Mouse (Mus musculus) bone marrow, adult 2 months (tissue): ENCODE measurements around the gene Naa35. TPM values are rescaled to one million over a fixed set of nuclear protein-coding genes. Genes with fewer than 3 reads are reported as not detected.
A peak's percentile ranks its signal among the peaks of the same experiment; 100 is the strongest.

Experiments used
- H3K27ac ChIP-seq: fragments of 200-500 bp; 2 replicates; pipeline ENCODE4 v1.5.1; 2012; ENCODE audit warnings: low read depth, mild to moderate bottlenecking, control low read depth, inconsistent platforms, low read length; ENCODE audit not compliant: control insufficient read depth, poor library complexity, insufficient read depth
- H3K4me1 ChIP-seq: fragments of 200-500 bp; 2 replicates; pipeline ENCODE4 v1.6.1; 2011; ENCODE audit warnings: low read length; ENCODE audit not compliant: control insufficient read depth, insufficient read depth
- H3K4me3 ChIP-seq: fragments of 200-500 bp; replicated peaks from 2 replicates; pipeline ENCODE3; 2011; ENCODE audit warnings: mild to moderate bottlenecking, low read depth, low read length, control low read depth; ENCODE audit not compliant: control insufficient read depth
- CTCF ChIP-seq: fragments of 200-500 bp; IDR thresholded peaks from 2 replicates; pipeline ENCODE4 v1.5.1; 2011; ENCODE audit warnings: low read length, control low read depth; ENCODE audit not compliant: control insufficient read depth, insufficient read depth
- POLR2A ChIP-seq: fragments of 200-500 bp; IDR thresholded peaks from 2 replicates; pipeline ENCODE4 v1.6.1; 2011; ENCODE audit warnings: low read depth, mild to moderate bottlenecking, control low read depth, low read length, borderline replicate concordance; ENCODE audit not compliant: control insufficient read depth
- WGBS: fragments of 180-500 bp; shearing (Covaris S2); methylation state at CpG from one replicate; pipeline ENCODE4 v1.1.7; 2018; 5-methylcytosine and 5-hydroxymethylcytosine counted together
- polyA plus RNA-seq: library from polyadenylated mRNA; stranded (reverse); fragments of >200 nt; gene quantifications from 2 replicates; pipeline ENCODE4 v1.2.4, GENCODE M21; 2011; ENCODE audit warnings: low replicate concordance; ENCODE audit not compliant: missing spikeins, insufficient read depth, insufficient read length

Naa35 gene
- polyA plus RNA-seq, 1 experiment, result 94.8 TPM

GRCm38 (mm10) chr13:59673597-59673996, 88.5 kb downstream of the Naa35 start:
- H3K27ac ChIP-seq, result no peak overlapping the region; the same call in 1 of the 2 replicates
- WGBS, result 93% methylated on average over 7 of the region's 7 CpGs
- H3K4me3 ChIP-seq, result peak overlapping the region; percentile 9
- peaks cover 6% of the 10 kb centered on the region; the same call in 1 of the 2 replicates for H3K4me1 ChIP-seq
- TF ChIP-seq POLR2A, result no peak
- TF ChIP-seq CTCF, result no peak

GRCm38 (mm10) chr13:59674215-59674614, 89.2 kb downstream of the Naa35 start:
- peaks cover 6% of the 10 kb centered on the region; the same call in 1 of the 2 replicates for H3K4me1 ChIP-seq
- peak overlapping the region; percentile 87 for H3K4me3 ChIP-seq
- no peak overlapping the region; the same call in 1 of the 2 replicates for H3K27ac ChIP-seq
- WGBS, result 54% methylated on average over 3 of the region's 3 CpGs
- TF ChIP-seq POLR2A (no peak), CTCF (no peak)

GRCm38 (mm10) chr13:59674761-59675150, 89.7 kb downstream of the Naa35 start:
- Histone ChIP-seq H3K4me3 (peak overlapping the region; percentile 87), H3K27ac (peak overlapping the region; percentile 54), H3K4me1 (peaks cover 6% of the 10 kb centered on the region; the same call in 1 of the 2 replicates)
- TF ChIP-seq POLR2A (no peak), CTCF (no peak)
- 3% methylated on average over 13 of the region's 13 CpGs for WGBS

- under 1% methylated on average over 59 of the region's 61 CpGs for WGBS
These were observed 90.3 kb downstream of the Naa35 start, which contains the start of gene Golm1 for GRCm38 (mm10) chr13:59675151-59676011. Gene Golm1, minus strand, starts transcription at chr13:59675811.

GRCm38 (mm10) chr13:59676316-59677229, 91.5 kb downstream of the Naa35 start:
- H3K4me1 ChIP-seq, result peaks cover 6% of the 10 kb centered on the region; the same call in 1 of the 2 replicates
- WGBS, result 40% methylated on average over 12 of the region's 12 CpGs

More at GRCm38 (mm10) chr13:59675151-59676011, 90.3 kb downstream of the Naa35 start, which contains the start of gene Golm1:
- Histone ChIP-seq H3K4me3 (peak within 1 kb of the TSS; percentile 87), H3K27ac (peak within 1 kb of the TSS; percentile 77), H3K4me1 (peaks cover 6% of the 10 kb centered on the region; the same call in 1 of the 2 replicates)
- TF ChIP-seq POLR2A (peak; percentile 70; the same call in 1 of the 2 replicates), CTCF (no peak)

GRCm38 (mm10) chr13:59679306-59679705, 94.2 kb downstream of the Naa35 start:
- WGBS, result 67% methylated on average over 4 of the region's 4 CpGs
- peaks cover 3% of the 10 kb centered on the region; the same call in 1 of the 2 replicates for H3K4me1 ChIP-seq
- H3K4me3 ChIP-seq, result no peak overlapping the region
- TF ChIP-seq CTCF, result no peak
- no peak for TF ChIP-seq POLR2A
- H3K27ac ChIP-seq, result no peak overlapping the region

More at GRCm38 (mm10) chr13:59676316-59677229, 91.5 kb downstream of the Naa35 start:
- Histone ChIP-seq H3K27ac (no peak overlapping the region), H3K4me3 (no peak overlapping the region)
- TF ChIP-seq CTCF (no peak), POLR2A (no peak)

- WGBS, result 37% methylated on average over 4 of the region's 4 CpGs
- Histone ChIP-seq H3K4me1 (peaks cover 1% of the 10 kb centered on the region; the same call in 1 of the 2 replicates), H3K4me3 (no peak overlapping the region), H3K27ac (no peak overlapping the region)
- TF ChIP-seq CTCF (no peak), POLR2A (no peak)
These were observed 94.8 kb downstream of the Naa35 start for GRCm38 (mm10) chr13:59679908-59680307.

GRCm38 (mm10) chr13:59682629-59683028, 97.6 kb downstream of the Naa35 start:
- Histone ChIP-seq H3K4me3 (no peak overlapping the region), H3K4me1 (peaks cover 1% of the 10 kb centered on the region; the same call in 1 of the 2 replicates), H3K27ac (no peak overlapping the region; the same call in 1 of the 2 replicates)
- TF ChIP-seq CTCF (no peak), POLR2A (no peak)
- WGBS, result 29% methylated on average over 7 of the region's 7 CpGs
